Mouse (Mus musculus) embryonic fibroblast, embryonic 13.5 days (primary cell): ENCODE measurements around the gene Abcg4. TPM values are rescaled to one million over a fixed set of nuclear protein-coding genes. Genes with fewer than 3 reads are reported as not detected.

ENCODE experiments used
- H3K27ac ChIP-seq: 2 replicates; pipeline ENCODE4 v1.5.1; 2012; ENCODE audit warnings: low read length, control low read depth, inconsistent platforms; ENCODE audit not compliant: insufficient read depth
- H3K4me1 ChIP-seq: 2 replicates; pipeline ENCODE4 v1.6.1; 2011; ENCODE audit warnings: low read length; ENCODE audit not compliant: control insufficient read depth, insufficient read depth
- H3K4me3 ChIP-seq: 2 replicates; pipeline ENCODE4 v1.5.1; 2011; ENCODE audit warnings: mild to moderate bottlenecking, control low read depth, low read length; ENCODE audit not compliant: insufficient read depth
- CTCF ChIP-seq: IDR thresholded peaks from 2 replicates; pipeline ENCODE4 v1.5.1; 2011; ENCODE audit warnings: mild to moderate bottlenecking, control low read depth, low read length, moderate library complexity, borderline replicate concordance; ENCODE audit not compliant: insufficient read depth
- POLR2A ChIP-seq: IDR thresholded peaks from 2 replicates; pipeline ENCODE4 v1.6.1; 2011; ENCODE audit warnings: low read depth, mild to moderate bottlenecking, control low read depth, low read length, moderate library complexity
- polyA plus RNA-seq: library from polyadenylated mRNA; stranded (reverse); fragments of >200 nt; gene quantifications from 2 replicates; pipeline ENCODE4 v1.2.4, GENCODE M21; 2011; ENCODE audit warnings: low read depth; ENCODE audit not compliant: missing spikeins, insufficient read length

Gene Abcg4
- polyA plus RNA-seq, 1 experiment: 1.6 TPM

DNA sequence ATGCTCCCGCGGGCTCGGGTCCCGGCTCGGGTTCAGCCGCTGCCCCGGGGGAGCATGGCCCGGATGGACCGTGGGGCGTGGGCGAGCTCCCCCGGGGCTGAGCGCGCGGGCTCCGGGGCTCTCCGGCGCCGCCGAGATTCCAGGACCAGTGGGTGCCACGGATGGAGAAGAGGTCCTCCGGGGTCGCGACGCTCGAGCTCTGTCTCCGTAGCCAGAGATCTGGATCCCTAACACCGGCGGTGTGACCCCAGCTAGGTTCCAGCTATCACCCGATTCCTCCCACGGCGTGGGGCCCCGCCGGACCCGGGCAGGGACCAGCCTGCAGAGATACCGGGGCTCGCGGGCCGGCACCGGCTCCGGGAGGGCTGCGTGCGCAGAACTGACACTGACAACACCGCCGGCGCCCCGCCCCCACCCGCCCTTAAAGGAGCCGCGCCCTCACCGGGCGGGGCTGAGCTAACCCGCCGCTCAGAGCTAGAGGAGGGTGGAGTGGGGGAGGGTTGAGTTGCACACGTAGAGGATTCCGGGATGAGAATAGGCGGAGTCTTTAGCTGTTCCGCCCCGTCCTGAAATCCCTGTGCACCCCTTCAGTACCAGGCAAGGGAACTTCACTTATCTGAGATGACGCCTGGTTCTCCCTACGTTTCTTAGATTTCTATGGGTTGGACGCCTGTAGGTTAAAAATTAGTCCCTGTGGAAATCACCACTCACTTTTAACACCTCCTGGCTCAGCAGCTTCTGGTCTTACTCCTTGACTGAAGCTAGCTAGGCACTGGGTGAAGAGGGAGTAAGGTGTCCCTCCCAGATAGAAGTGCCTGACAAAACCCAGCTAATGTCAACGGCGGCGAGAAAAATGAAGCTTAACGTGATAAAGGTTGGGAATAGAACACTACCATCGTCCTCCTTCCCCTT, 31.7 kb upstream of the Abcg4 start, which contains the start of gene C2cd2l:
Gene C2cd2l, minus strand, starts transcription at position 399 of the 912 bp plus-strand sequence.
- Histone ChIP-seq H3K27ac (peak within 1 kb of the TSS; percentile 16), H3K4me1 (0 out of 2 replicates have a peak, but pooled peaks cover 7% of the 10 kb centered on the region)
- no peak for TF ChIP-seq CTCF
- peak; percentile 78 for TF ChIP-seq POLR2A

DNA sequence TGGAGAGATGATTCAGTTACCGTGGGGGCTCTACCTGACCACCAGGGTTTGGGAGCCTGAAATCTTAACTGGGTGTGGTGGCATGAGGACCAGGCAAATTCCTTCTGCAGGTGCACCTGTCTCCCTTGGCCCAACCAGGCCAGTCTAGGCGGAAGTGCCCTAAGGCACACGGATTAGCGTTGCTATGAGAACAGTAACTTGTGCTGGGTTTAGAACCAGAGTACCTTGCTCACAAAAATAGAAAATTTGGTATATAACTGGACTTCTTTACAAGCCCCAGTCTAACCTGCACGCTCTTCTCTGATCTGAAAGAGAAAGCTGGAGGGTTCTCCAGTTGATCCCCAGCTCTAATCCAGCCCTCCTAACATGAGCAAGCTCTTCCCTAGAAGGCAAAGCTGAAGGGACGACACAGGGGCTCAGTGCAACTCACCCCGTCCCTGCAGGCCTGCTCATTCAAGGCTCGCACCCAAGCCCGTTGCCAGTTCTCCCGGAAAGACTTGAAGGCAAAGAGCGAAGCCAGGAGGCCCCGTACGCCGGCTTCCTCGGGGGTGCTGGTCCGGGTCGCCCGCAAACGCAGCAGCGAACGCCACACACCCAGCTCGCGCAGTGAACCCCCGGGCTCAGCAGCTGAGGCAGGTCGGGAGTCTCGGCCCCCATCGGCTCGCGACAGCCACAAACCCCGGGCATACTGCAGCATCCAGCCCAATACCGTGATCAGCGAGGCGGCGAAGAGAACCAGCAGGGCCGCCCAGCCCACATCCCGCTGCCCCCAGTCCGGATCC, 30.9 kb upstream of the Abcg4 start:
- Histone ChIP-seq H3K27ac (peak overlapping the region; percentile 16; the same call in 1 of the 2 replicates), H3K4me1 (0 out of 2 replicates have a peak, but pooled peaks cover 7% of the 10 kb centered on the region), H3K4me3 (peak overlapping the region; percentile 75)
- TF ChIP-seq POLR2A: no peak
- no peak for TF ChIP-seq CTCF

More for the DNA sequence above, 31.7 kb upstream of the Abcg4 start, which contains the start of gene C2cd2l:
- H3K4me3 ChIP-seq: peak within 1 kb of the TSS; percentile 75

DNA sequence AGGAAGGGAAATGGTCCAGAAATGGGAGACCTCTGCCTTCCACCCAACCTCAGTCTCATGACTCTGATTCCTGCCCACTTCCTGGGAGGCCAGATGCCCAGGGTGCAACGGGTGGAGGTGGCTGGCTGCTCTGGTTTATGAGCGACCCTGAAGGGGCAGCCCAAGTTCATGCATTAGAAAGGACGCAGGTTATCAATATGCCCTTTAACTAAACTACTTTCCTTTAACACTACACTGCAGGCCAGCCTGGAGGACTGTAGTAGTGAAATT, 30.3 kb upstream of the Abcg4 start:
- 0 out of 2 replicates have a peak, but pooled peaks cover 7% of the 10 kb centered on the region for H3K4me1 ChIP-seq
- H3K4me3 ChIP-seq: peak overlapping the region; percentile 75
- no peak for TF ChIP-seq CTCF
- H3K27ac ChIP-seq: no peak overlapping the region

DNA sequence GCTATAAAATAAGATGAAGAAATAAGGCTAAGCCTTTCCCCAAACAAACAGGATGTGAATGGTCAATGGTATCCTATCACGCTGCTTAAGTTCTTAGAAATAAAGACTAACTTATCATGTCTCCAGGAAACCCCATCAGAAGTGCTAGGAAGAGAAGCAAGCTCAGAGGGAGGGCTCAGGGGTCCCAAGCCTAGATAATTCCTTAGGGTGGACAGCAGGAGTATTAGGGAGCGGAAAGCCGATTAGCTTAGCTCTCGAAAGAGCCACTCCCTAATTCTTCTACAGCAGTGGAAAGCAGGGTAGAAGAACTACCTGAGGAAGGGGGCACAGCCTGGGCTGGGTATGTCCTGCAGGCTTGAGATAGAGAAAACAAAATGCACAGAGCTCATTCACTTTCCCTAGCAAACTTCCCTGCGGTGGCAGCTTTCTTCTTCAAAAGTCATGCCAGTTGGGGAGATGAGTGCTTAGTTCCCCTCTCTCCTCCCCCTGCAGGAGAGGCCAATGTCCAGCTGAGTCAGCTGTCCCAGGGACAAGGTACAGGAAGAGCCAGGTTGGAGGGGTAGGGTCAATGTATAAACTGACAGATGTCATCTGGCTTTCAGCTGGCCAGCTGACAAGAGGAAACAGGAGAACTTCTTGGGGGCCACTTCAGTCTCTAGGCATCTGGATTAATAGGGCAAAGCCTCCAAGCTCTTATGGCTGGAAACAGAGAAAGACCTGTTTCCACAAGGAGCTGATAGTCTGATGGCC, 29.8 kb upstream of the Abcg4 start:
- H3K4me1 ChIP-seq: 0 out of 2 replicates have a peak, but pooled peaks cover 7% of the 10 kb centered on the region
- TF ChIP-seq CTCF: no peak
- no peak for TF ChIP-seq POLR2A
- H3K4me3 ChIP-seq: peak overlapping the region; percentile 75

DNA sequence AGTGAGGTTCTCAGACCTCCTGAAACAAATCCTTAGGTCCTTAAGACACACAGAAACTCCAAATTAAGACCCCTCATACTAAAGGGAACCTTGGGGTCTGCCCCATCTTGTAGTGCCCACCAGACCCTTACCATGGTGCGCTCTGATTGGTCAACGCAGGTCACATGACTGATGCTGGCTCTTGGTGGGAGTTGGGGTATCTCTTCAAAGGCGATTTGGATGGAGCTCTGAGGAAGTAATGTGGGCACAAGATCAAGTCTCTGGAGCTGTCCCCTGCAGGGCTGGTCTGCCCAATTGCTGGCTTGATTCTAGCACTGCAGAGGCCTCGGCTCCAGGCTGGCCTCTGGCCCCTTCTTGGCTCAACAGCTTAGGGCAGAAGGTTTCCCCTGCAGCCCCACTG, 29.0 kb upstream of the Abcg4 start:
- Histone ChIP-seq H3K27ac (no peak overlapping the region), H3K4me1 (0 out of 2 replicates have a peak, but pooled peaks cover 7% of the 10 kb centered on the region), H3K4me3 (no peak overlapping the region)
- TF ChIP-seq CTCF: no peak
- no peak for TF ChIP-seq POLR2A

More for the DNA sequence above, 29.8 kb upstream of the Abcg4 start:
- H3K27ac ChIP-seq: no peak overlapping the region

DNA sequence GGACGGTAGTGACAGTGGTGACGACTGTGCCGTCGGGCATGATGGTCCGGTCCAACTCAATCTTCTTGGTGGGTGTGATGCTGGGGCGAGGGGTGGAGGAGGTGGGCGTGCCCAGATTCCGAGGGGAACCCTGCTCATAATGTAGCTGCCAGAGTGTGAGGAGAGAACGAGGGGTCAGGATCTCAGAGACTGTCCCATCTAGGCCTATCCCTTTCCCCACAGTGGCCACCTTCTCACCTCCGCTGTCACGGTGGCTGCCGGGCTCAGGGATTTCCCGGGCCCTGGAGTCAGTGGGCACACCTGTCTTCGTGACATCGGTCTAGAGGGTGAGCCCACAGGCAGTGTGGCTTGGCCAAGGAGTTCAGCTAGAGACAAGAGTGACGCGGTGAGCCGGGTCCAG, 26.5 kb upstream of the Abcg4 start:
- no peak overlapping the region for H3K4me3 ChIP-seq
- H3K27ac ChIP-seq: no peak overlapping the region
- 0 out of 2 replicates have a peak, but pooled peaks cover 7% of the 10 kb centered on the region for H3K4me1 ChIP-seq
- TF ChIP-seq CTCF (no peak), POLR2A (no peak)

DNA sequence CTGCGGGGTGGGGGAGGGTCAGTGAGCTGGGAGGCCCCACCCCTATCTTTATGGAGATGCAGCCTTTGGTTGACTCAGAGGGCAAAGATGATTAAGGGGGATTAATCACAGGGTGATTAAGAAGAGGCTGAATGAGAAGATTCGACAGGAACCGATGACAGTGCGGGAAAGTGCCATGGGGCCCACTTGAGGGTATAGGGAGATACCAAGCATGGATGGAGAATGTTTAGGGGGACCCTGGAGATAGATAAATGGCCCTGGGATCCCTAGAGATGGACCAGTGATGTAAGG, 25.8 kb upstream of the Abcg4 start:
- H3K4me1 ChIP-seq: 0 out of 2 replicates have a peak, but pooled peaks cover 7% of the 10 kb centered on the region
- no peak for TF ChIP-seq POLR2A
- no peak for TF ChIP-seq CTCF
- H3K27ac ChIP-seq: no peak overlapping the region
- H3K4me3 ChIP-seq: no peak overlapping the region

DNA sequence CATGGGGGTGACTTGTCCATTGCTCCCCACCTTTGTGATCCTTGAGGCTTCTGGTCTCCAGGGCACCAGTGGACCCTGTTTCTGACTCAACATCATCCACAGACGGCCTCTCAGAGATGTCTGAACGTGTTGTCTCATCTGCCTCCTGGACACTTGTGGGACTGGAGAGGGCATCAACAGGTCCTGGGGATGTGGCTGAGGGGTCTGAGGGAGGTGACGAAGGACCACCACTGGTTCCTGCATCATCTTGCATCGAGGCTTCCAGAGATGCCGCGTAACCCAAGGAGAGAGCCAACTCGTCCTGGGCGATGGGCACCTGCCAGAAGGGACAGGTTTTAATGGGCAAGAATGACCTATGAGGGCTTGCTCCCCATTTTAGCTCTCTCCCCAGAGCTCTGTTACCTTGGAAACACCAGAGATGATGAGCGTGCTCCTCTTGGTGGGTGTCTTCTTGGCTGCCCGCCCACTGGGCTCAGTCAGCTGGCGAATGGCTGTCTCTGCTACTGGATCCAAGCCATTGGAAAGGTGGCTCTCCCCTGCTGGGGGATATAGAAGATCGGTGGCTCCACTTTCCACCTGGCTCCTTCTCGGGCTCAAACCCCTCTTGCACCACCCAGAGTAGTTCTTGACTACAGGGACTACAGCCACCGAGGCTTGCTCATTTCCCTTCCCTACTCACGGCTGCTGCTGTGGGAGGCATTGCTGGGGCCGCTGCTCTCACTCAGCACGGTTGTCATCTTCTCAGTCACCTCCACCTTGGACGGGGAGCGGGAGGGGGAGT, 25.3 kb upstream of the Abcg4 start:
- TF ChIP-seq POLR2A (no peak), CTCF (no peak)
- H3K4me1 ChIP-seq: 0 out of 2 replicates have a peak, but pooled peaks cover 5% of the 10 kb centered on the region
- no peak overlapping the region for H3K4me3 ChIP-seq
- H3K27ac ChIP-seq: no peak overlapping the region
